Mouse (Mus musculus) lung, embryonic 16.5 days (tissue): ENCODE measurements at regions not wholly inside any gene's neighbourhood (a gene's known extent, or its start where the extent isn't known, plus 50 kb on each side); places are given as distances from the start of the nearest gene placed in this dataset.

Experiments used
- ATAC-seq: fragments of 200-750 bp; cut with Nextera tagmentation; 2 replicates; pipeline ENCODE4 v1.8.0; 2017; ENCODE audit warnings: low read depth, mild to moderate bottlenecking, moderate library complexity
- H3K27ac ChIP-seq: fragments of 300-500 bp; sonication (generic); 2 replicates; pipeline ENCODE4 v1.5.1; 2014; ENCODE audit warnings: mild to moderate bottlenecking, control low read depth, low read length
- H3K27me3 ChIP-seq: fragments of 300-500 bp; sonication (generic); 2 replicates; pipeline ENCODE4 v1.6.1; 2014; ENCODE audit warnings: low read depth, low read length, mixed read lengths; ENCODE audit not compliant: control insufficient read depth, insufficient read depth
- H3K36me3 ChIP-seq: fragments of 300-500 bp; sonication (generic); 2 replicates; pipeline ENCODE4 v1.6.1; 2014; ENCODE audit warnings: low read length; ENCODE audit not compliant: control insufficient read depth, insufficient read depth
- H3K4me1 ChIP-seq: fragments of 300-500 bp; sonication (generic); replicated peaks from 2 replicates; pipeline ENCODE4 v1.6.1; 2014; ENCODE audit warnings: low read length, mixed read lengths; ENCODE audit not compliant: control insufficient read depth, insufficient read depth
- H3K4me2 ChIP-seq: fragments of 300-500 bp; sonication (generic); 2 replicates; pipeline ENCODE4 v1.6.1; 2014; ENCODE audit warnings: low read depth, low read length, control low read depth
- H3K4me3 ChIP-seq: fragments of 300-500 bp; sonication (generic); 2 replicates; pipeline ENCODE4 v1.5.1; 2014; ENCODE audit warnings: mild to moderate bottlenecking, low read length, control low read depth
- H3K9ac ChIP-seq: fragments of 300-500 bp; sonication (generic); 2 replicates; pipeline ENCODE4 v1.6.1; 2014; ENCODE audit warnings: low read length, control low read depth
- H3K9me3 ChIP-seq: fragments of 300-500 bp; sonication (generic); 2 replicates; pipeline ENCODE4 v1.6.1; 2016; ENCODE audit warnings: low read length; ENCODE audit not compliant: control insufficient read depth
- WGBS: fragments of 180-500 bp; shearing (Covaris S2); extraction: QIAGEN DNeasy Blood & Tissue Kit; methylation state at CpG from one replicate; pipeline ENCODE4 v1.1.7; 2014; 5-methylcytosine and 5-hydroxymethylcytosine counted together

GRCm38 (mm10) chr14:46706462-46706861, 53.9 kb upstream of the Cdkn3 start:
- 83% methylated on average over 4 of the region's 4 CpGs for WGBS

GRCm38 (mm10) chr14:46704316-46704751, 56.0 kb upstream of the Cdkn3 start:
- H3K36me3 ChIP-seq, result no peaks in the 10 kb centered on the region
- peak overlapping the region; percentile 53 for H3K4me2 ChIP-seq
- 26% methylated on average over 9 of the region's 9 CpGs for WGBS
- H3K4me1 ChIP-seq, result peaks cover 13% of the 10 kb centered on the region
- no peaks in the 10 kb centered on the region for H3K27me3 ChIP-seq
- ATAC-seq, result peak; percentile 71
- peak overlapping the region; percentile 80 for H3K27ac ChIP-seq
- no peaks in the 10 kb centered on the region for H3K9me3 ChIP-seq
- peak overlapping the region; percentile 55 for H3K9ac ChIP-seq
- H3K4me3 ChIP-seq, result peak overlapping the region; percentile 30

More at GRCm38 (mm10) chr14:46706462-46706861, 53.9 kb upstream of the Cdkn3 start:
- Histone ChIP-seq H3K9me3 (no peaks in the 10 kb centered on the region), H3K4me1 (peaks cover 17% of the 10 kb centered on the region), H3K36me3 (no peaks in the 10 kb centered on the region), H3K9ac (no peak overlapping the region), H3K27ac (no peak overlapping the region), H3K4me2 (no peak overlapping the region), H3K27me3 (no peaks in the 10 kb centered on the region), H3K4me3 (no peak overlapping the region)
- no peak for ATAC-seq

GRCm38 (mm10) chr14:46702669-46703435, 57.5 kb upstream of the Cdkn3 start:
- H3K36me3 ChIP-seq, result no peaks in the 10 kb centered on the region
- 39% methylated on average over 17 of the region's 17 CpGs for WGBS
- H3K4me2 ChIP-seq, result no peak overlapping the region
- H3K9me3 ChIP-seq, result no peaks in the 10 kb centered on the region
- no peak overlapping the region for H3K27ac ChIP-seq
- H3K9ac ChIP-seq, result no peak overlapping the region
- ATAC-seq, result peak; percentile 34
- H3K4me1 ChIP-seq, result peaks cover 13% of the 10 kb centered on the region
- no peaks in the 10 kb centered on the region for H3K27me3 ChIP-seq
- no peak overlapping the region for H3K4me3 ChIP-seq

GRCm38 (mm10) chr14:46692571-46692970, 67.8 kb upstream of the Cdkn3 start:
- Histone ChIP-seq H3K9ac (no peak overlapping the region), H3K4me2 (no peak overlapping the region), H3K4me1 (no peaks in the 10 kb centered on the region), H3K27ac (no peak overlapping the region), H3K27me3 (no peaks in the 10 kb centered on the region), H3K36me3 (no peaks in the 10 kb centered on the region), H3K4me3 (no peak overlapping the region), H3K9me3 (no peaks in the 10 kb centered on the region)
- WGBS, result 82% methylated on average over 7 of the region's 7 CpGs
- ATAC-seq, result no peak

- Histone ChIP-seq H3K4me2 (no peak overlapping the region), H3K27ac (no peak overlapping the region), H3K9ac (no peak overlapping the region), H3K9me3 (no peaks in the 10 kb centered on the region), H3K36me3 (no peaks in the 10 kb centered on the region), H3K27me3 (no peaks in the 10 kb centered on the region), H3K4me1 (no peaks in the 10 kb centered on the region), H3K4me3 (no peak overlapping the region)
- WGBS, result 84% methylated on average over 2 of the region's 2 CpGs
- ATAC-seq, result no peak
Measured at GRCm38 (mm10) chr14:46692067-46692466, 68.3 kb upstream of the Cdkn3 start.

- ATAC-seq, result no peak
- 56% methylated on average over 6 of the region's 6 CpGs for WGBS
Measured at GRCm38 (mm10) chr14:46682728-46683127, 77.6 kb upstream of the Cdkn3 start.

GRCm38 (mm10) chr14:46678935-46679334, 81.4 kb upstream of the Cdkn3 start:
- Histone ChIP-seq H3K27ac (no peak overlapping the region), H3K9me3 (no peaks in the 10 kb centered on the region), H3K9ac (no peak overlapping the region), H3K36me3 (no peaks in the 10 kb centered on the region), H3K4me3 (no peak overlapping the region), H3K4me1 (peaks cover 8% of the 10 kb centered on the region), H3K27me3 (no peaks in the 10 kb centered on the region), H3K4me2 (no peak overlapping the region)
- ATAC-seq, result no peak
- 30% methylated on average over 4 of the region's 4 CpGs for WGBS

More at GRCm38 (mm10) chr14:46682728-46683127, 77.6 kb upstream of the Cdkn3 start:
- no peak overlapping the region for H3K27ac ChIP-seq
- no peak overlapping the region for H3K4me2 ChIP-seq
- H3K36me3 ChIP-seq, result no peaks in the 10 kb centered on the region
- no peak overlapping the region for H3K4me3 ChIP-seq
- H3K27me3 ChIP-seq, result no peaks in the 10 kb centered on the region
- peaks cover 8% of the 10 kb centered on the region for H3K4me1 ChIP-seq
- no peaks in the 10 kb centered on the region for H3K9me3 ChIP-seq
- H3K9ac ChIP-seq, result no peak overlapping the region

- H3K27ac ChIP-seq, result no peak overlapping the region
- no peak for ATAC-seq
- H3K9ac ChIP-seq, result no peak overlapping the region
- no peaks in the 10 kb centered on the region for H3K27me3 ChIP-seq
- no peaks in the 10 kb centered on the region for H3K9me3 ChIP-seq
- H3K4me3 ChIP-seq, result no peak overlapping the region
- 89% methylated on average over 8 of the region's 9 CpGs for WGBS
- no peaks in the 10 kb centered on the region for H3K4me1 ChIP-seq
- H3K36me3 ChIP-seq, result no peaks in the 10 kb centered on the region
- no peak overlapping the region for H3K4me2 ChIP-seq
Measured at GRCm38 (mm10) chr14:46671482-46672225, 88.7 kb upstream of the Cdkn3 start.

GRCm38 (mm10) chr14:46671062-46671461, 89.3 kb upstream of the Cdkn3 start:
- Histone ChIP-seq H3K9ac (no peak overlapping the region), H3K27ac (no peak overlapping the region), H3K36me3 (no peaks in the 10 kb centered on the region), H3K9me3 (no peaks in the 10 kb centered on the region), H3K4me2 (no peak overlapping the region), H3K4me3 (no peak overlapping the region), H3K27me3 (no peaks in the 10 kb centered on the region), H3K4me1 (no peaks in the 10 kb centered on the region)
- no peak for ATAC-seq
- 95% methylated on average over 2 of the region's 2 CpGs for WGBS
